Mouse (Mus musculus) liver, adult (tissue): ENCODE results near the gene Col11a2.

Source experiments
- GATA4 ChIP-seq: IDR thresholded peaks from 2 replicates; pipeline ENCODE4 v1.6.1; 2014; ENCODE audit warnings: mild to moderate bottlenecking, low read length; ENCODE audit not compliant: insufficient replicate concordance

Gene Col11a2

GRCm38 (mm10) chr17:34034064-34034463 lies 5.2 kb upstream of the Col11a2 start:
- TF ChIP-seq GATA4 = no peak

GRCm38 (mm10) chr17:34035517-34035916 lies 3.7 kb upstream of the Col11a2 start:
- TF ChIP-seq GATA4 = no peak

GRCm38 (mm10) chr17:34036647-34037046 lies 2.6 kb upstream of the Col11a2 start:
- TF ChIP-seq GATA4 = no peak

GRCm38 (mm10) chr17:34037241-34037640 lies 2.0 kb upstream of the Col11a2 start:
- no peak for TF ChIP-seq GATA4

GRCm38 (mm10) chr17:34038440-34038839 lies 797 bp upstream of the Col11a2 start:
- no peak for TF ChIP-seq GATA4

GRCm38 (mm10) chr17:34039562-34040450 lies 569 bp downstream of the Col11a2 start:
- TF ChIP-seq GATA4 = no peak

- no peak for TF ChIP-seq GATA4
These were observed 6.7 kb downstream of the Col11a2 start for GRCm38 (mm10) chr17:34045941-34046340.

GRCm38 (mm10) chr17:34047404-34048050 lies 8.3 kb downstream of the Col11a2 start:
- no peak for TF ChIP-seq GATA4

GRCm38 (mm10) chr17:34057224-34057623 lies 18.0 kb downstream of the Col11a2 start:
- no peak for TF ChIP-seq GATA4

- TF ChIP-seq GATA4 = no peak
These were observed 29.6 kb downstream of the Col11a2 start for GRCm38 (mm10) chr17:34068864-34069263.

- no peak for TF ChIP-seq GATA4
These were observed 32.9 kb downstream of the Col11a2 start for GRCm38 (mm10) chr17:34072091-34072490.

GRCm38 (mm10) chr17:34075271-34075670 lies 36.0 kb downstream of the Col11a2 start:
- TF ChIP-seq GATA4 = no peak

- TF ChIP-seq GATA4 = no peak
These were observed 38.3 kb downstream of the Col11a2 start for GRCm38 (mm10) chr17:34077549-34077948.

GRCm38 (mm10) chr17:34078148-34078547 lies 38.9 kb downstream of the Col11a2 start:
- no peak for TF ChIP-seq GATA4

- TF ChIP-seq GATA4 = no peak
These were observed 39.8 kb downstream of the Col11a2 start for GRCm38 (mm10) chr17:34079002-34079401.

- TF ChIP-seq GATA4 = no peak
These were observed 40.4 kb downstream of the Col11a2 start for GRCm38 (mm10) chr17:34079621-34080020.
